Mouse (Mus musculus) heart, postnatal 36 days (tissue): Measurements from ENCODE around the gene Nabp2. TPM values are rescaled to one million over a fixed set of nuclear protein-coding genes. Genes with fewer than 3 reads are reported as not detected.

ENCODE experiments used
- DNase-seq, 2 experiments: peaks; one replicate each; pipeline ENCODE4 v3.0.0; 2021 to 2022
- intact Hi-C: fragments of 180-260 bp; cut with DNase I; formaldehyde crosslinking; loops from one replicate; pipeline ENCODE4 v1.15.1; 2025
- total RNA-seq, 2 experiments: library from RNA; stranded (reverse); gene quantifications; 2 replicates each; pipeline ENCODE4 v1.2.3; 2021

The Nabp2 gene
- total RNA-seq, 2 experiments from 2014 or later = 44.6 to 49.6 TPM

- intact Hi-C loops = no loop called here
These were observed 15.1 kb downstream of the Nabp2 start for GRCm38 (mm10) chr10:128396017-128396673.

GRCm38 (mm10) chr10:128391850-128392249 is 19.4 kb downstream of the Nabp2 start:
- intact Hi-C loops = no loop called here
- no peak for DNase-seq

More at GRCm38 (mm10) chr10:128396017-128396673, 15.1 kb downstream of the Nabp2 start:
- no peak for DNase-seq

- intact Hi-C loops = no loop called here
- no peak for DNase-seq
These were observed 20.9 kb downstream of the Nabp2 start for GRCm38 (mm10) chr10:128390366-128390765.

GRCm38 (mm10) chr10:128389570-128389969 is 21.7 kb downstream of the Nabp2 start:
- DNase-seq = no peak
- intact Hi-C loops = no loop called here

- intact Hi-C loops = no loop called here
- no peak for DNase-seq
These were observed 22.4 kb downstream of the Nabp2 start for GRCm38 (mm10) chr10:128388941-128389340.

GRCm38 (mm10) chr10:128385902-128386301 is 25.4 kb downstream of the Nabp2 start:
- no peak for DNase-seq
- intact Hi-C loops = no loop called here

- no peak for DNase-seq
- intact Hi-C loops = no loop called here
These were observed 28.8 kb downstream of the Nabp2 start for GRCm38 (mm10) chr10:128382482-128382881.

GRCm38 (mm10) chr10:128380565-128380964 is 30.7 kb downstream of the Nabp2 start:
- no peak for DNase-seq
- intact Hi-C loops = no loop called here

GRCm38 (mm10) chr10:128379260-128379659 is 32.0 kb downstream of the Nabp2 start:
- intact Hi-C loops = loop anchor here (5.0 kb wide), 1 partner anchor 42 kb away; the partner anchor contains the start of gene Cs
- DNase-seq = no peak

GRCm38 (mm10) chr10:128378462-128378861 is 32.8 kb downstream of the Nabp2 start:
- DNase-seq = no peak
- intact Hi-C loops = loop anchor here (5.0 kb wide), 1 partner anchor 41 kb away; the partner anchor contains the start of gene Cs

GRCm38 (mm10) chr10:128377940-128378448 is 33.3 kb downstream of the Nabp2 start:
- no peak for DNase-seq
- intact Hi-C loops = loop anchor here (1.0 to 5.0 kb wide), 2 partner anchors 31 to 41 kb away; partner anchors contain the start of gene Cs

- intact Hi-C loops = loop anchor here (1.0 to 5.0 kb wide), 2 partner anchors 32 to 40 kb away; partner anchors contain the start of gene Cs
- peak in 1 of 2 experiments; percentile 47 for DNase-seq
These were observed 33.9 kb downstream of the Nabp2 start for GRCm38 (mm10) chr10:128377222-128377939.

GRCm38 (mm10) chr10:128376455-128377211 is 34.7 kb downstream of the Nabp2 start, which contains the start of gene Ankrd52:
Ankrd52 (plus strand) TSS chr10:128377115.
- DNase-seq = peak; percentile 91 to 94
- intact Hi-C loops = loop anchor here (1.0 to 5.0 kb wide), 2 partner anchors 33 to 39 kb away; partner anchors contain the start of gene Cs

GRCm38 (mm10) chr10:128376099-128376454 is 35.2 kb downstream of the Nabp2 start:
- DNase-seq = no peak
- intact Hi-C loops = loop anchor here (5.0 kb wide), 1 partner anchor 39 kb away; the partner anchor contains the start of gene Cs

GRCm38 (mm10) chr10:128374393-128374792 is 36.9 kb downstream of the Nabp2 start:
- DNase-seq = no peak
- intact Hi-C loops = no loop called here

GRCm38 (mm10) chr10:128372989-128373748 is 38.1 kb downstream of the Nabp2 start:
- intact Hi-C loops = no loop called here
- no peak for DNase-seq

- intact Hi-C loops = no loop called here
These were observed 39.1 kb downstream of the Nabp2 start for GRCm38 (mm10) chr10:128372142-128372541.

GRCm38 (mm10) chr10:128370601-128371000 is 40.7 kb downstream of the Nabp2 start:
- DNase-seq = no peak
- intact Hi-C loops = no loop called here

More at GRCm38 (mm10) chr10:128372142-128372541, 39.1 kb downstream of the Nabp2 start:
- DNase-seq = no peak

GRCm38 (mm10) chr10:128370021-128370420 is 41.3 kb downstream of the Nabp2 start:
- intact Hi-C loops = no loop called here
- DNase-seq = no peak

GRCm38 (mm10) chr10:128369599-128369998 is 41.7 kb downstream of the Nabp2 start:
- intact Hi-C loops = no loop called here
- DNase-seq = no peak
